Mouse (Mus musculus): ENCODE results near the gene Phf2. TPM values are rescaled to one million over a fixed set of nuclear protein-coding genes. Genes with fewer than 3 reads are reported as not detected.

Phf2 gene
- total RNA-seq, 2 experiments from 2014 or later = 38.4 to 38.8 TPM

GRCm38 (mm10) chr13:48782727-48783725, 87.9 kb downstream of the Phf2 start:
- no peak for DNase-seq (ENCODE audit: low spot score in 2 of 2)
- no peak for TF ChIP-seq CTCF (conservative IDR thresholded peaks at IDR 0.05)
- H3K4me3 ChIP-seq = no peak overlapping the region
- no peak overlapping the region for H3K27ac ChIP-seq

- no peak for DNase-seq (ENCODE audit: low spot score in 2 of 2)
- TF ChIP-seq CTCF (conservative IDR thresholded peaks at IDR 0.05) = no peak
- H3K4me3 ChIP-seq = no peak overlapping the region
- H3K27ac ChIP-seq = no peak overlapping the region
Observed at GRCm38 (mm10) chr13:48780345-48781010, 90.4 kb downstream of the Phf2 start.

GRCm38 (mm10) chr13:48779592-48780344, 91.2 kb downstream of the Phf2 start:
- DNase-seq (ENCODE audit: low spot score in 2 of 2) = no peak
- no peak overlapping the region for H3K27ac ChIP-seq
- no peak for TF ChIP-seq CTCF (conservative IDR thresholded peaks at IDR 0.05)
- no peak overlapping the region for H3K4me3 ChIP-seq

- no peak for TF ChIP-seq CTCF (conservative IDR thresholded peaks at IDR 0.05)
- H3K27ac ChIP-seq = no peak overlapping the region
- H3K4me3 ChIP-seq = no peak overlapping the region
- DNase-seq (ENCODE audit: low spot score in 2 of 2) = no peak
Observed at GRCm38 (mm10) chr13:48778138-48778537, 92.8 kb downstream of the Phf2 start.

GRCm38 (mm10) chr13:48774506-48774905, 96.4 kb downstream of the Phf2 start:
- no peak for DNase-seq (ENCODE audit: low spot score in 2 of 2)
- H3K27ac ChIP-seq = no peak overlapping the region
- TF ChIP-seq CTCF (conservative IDR thresholded peaks at IDR 0.05) = no peak
- H3K4me3 ChIP-seq = no peak overlapping the region

- Histone ChIP-seq H3K4me3 (no peak overlapping the region), H3K27ac (no peak overlapping the region)
- TF ChIP-seq CTCF (conservative IDR thresholded peaks at IDR 0.05) = no peak
- peak; percentile 13 to 19 for DNase-seq (ENCODE audit: low spot score in 2 of 2)
Observed at GRCm38 (mm10) chr13:48768109-48768508, 102.8 kb downstream of the Phf2 start.

- no peak for DNase-seq (ENCODE audit: low spot score in 2 of 2)
- TF ChIP-seq CTCF (conservative IDR thresholded peaks at IDR 0.05) = no peak
- Histone ChIP-seq H3K4me3 (no peak overlapping the region), H3K27ac (no peak overlapping the region)
Observed at GRCm38 (mm10) chr13:48763701-48764245, 107.1 kb downstream of the Phf2 start.

GRCm38 (mm10) chr13:48760855-48761436, 110.0 kb downstream of the Phf2 start:
- no peak for TF ChIP-seq CTCF (conservative IDR thresholded peaks at IDR 0.05)
- H3K27ac ChIP-seq = no peak overlapping the region
- DNase-seq (ENCODE audit: low spot score in 2 of 2) = no peak
- H3K4me3 ChIP-seq = no peak overlapping the region

- no peak overlapping the region for H3K27ac ChIP-seq
- no peak overlapping the region for H3K4me3 ChIP-seq
- DNase-seq (ENCODE audit: low spot score in 2 of 2) = no peak
- no peak for TF ChIP-seq CTCF (conservative IDR thresholded peaks at IDR 0.05)
Observed at GRCm38 (mm10) chr13:48756769-48757168, 114.2 kb downstream of the Phf2 start.

Other genes starting within 250 kb of the Phf2 start
- 10 to 100 TPM; 37.0 to 44.7 TPM for gene Ptpdc1, start 245.5 kb downstream of the Phf2 start, total RNA-seq (2021)
- not detected for gene Barx1, start 208.1 kb downstream of the Phf2 start, total RNA-seq (2021)
- 100 to 1,000 TPM; 112 to 120 TPM for gene Fam120a, start 96.9 kb upstream of the Phf2 start, total RNA-seq (2021)

Data from layer of hippocampus, adult 2 months (tissue).